Mouse (Mus musculus) CH12.LX (cell line): ENCODE measurements around the gene Acoxl. TPM values are rescaled to one million over a fixed set of nuclear protein-coding genes. Genes with fewer than 3 reads are reported as not detected.

ENCODE experiments used
- DNase-seq: peaks from one replicate; pipeline ENCODE4 v3.0.0-alpha.2; 2013; ENCODE audit errors: extremely low read depth
- H3K27ac ChIP-seq: 2 replicates; pipeline ENCODE4 v1.5.1; 2012; ENCODE audit warnings: low read depth, mild to moderate bottlenecking, control low read depth, moderate library complexity; ENCODE audit not compliant: insufficient read depth
- H3K27me3 ChIP-seq: replicated peaks from 2 replicates; pipeline ENCODE3; 2012; ENCODE audit warnings: inconsistent platforms
- H3K36me3 ChIP-seq, 2 experiments: replicated peaks in 1 of 2; 2 replicates each; pipeline versions ENCODE3 to v1.6.1; 2012; ENCODE audit warnings: inconsistent platforms in 1 of 2, low read length in 1 of 2, mild to moderate bottlenecking in 1 of 2, mixed read lengths in 1 of 2, moderate library complexity in 1 of 2; ENCODE audit not compliant: control insufficient read depth in 1 of 2, insufficient read depth in 1 of 2
- H3K4me1 ChIP-seq, 2 experiments: 2 replicates each; pipeline ENCODE4 v1.6.1; 2012; ENCODE audit warnings: inconsistent platforms in 1 of 2, moderate library complexity in 1 of 2; ENCODE audit not compliant: insufficient read depth in 2 of 2, control insufficient read depth in 1 of 2
- H3K4me2 ChIP-seq: 2 replicates; pipeline ENCODE4 v1.6.1; 2012; ENCODE audit warnings: low read depth, mild to moderate bottlenecking, control low read depth; ENCODE audit not compliant: poor library complexity, insufficient read depth, severe bottlenecking
- H3K4me3 ChIP-seq, 3 experiments: fragments of 150-350 bp in 1 of 3; sonication (generic) in 1 of 3; replicated peaks in 1 of 3; 2 replicates each; pipeline versions ENCODE3 to v1.5.1; 2011 to 2012; ENCODE audit warnings: low read depth in 2 of 3, low read length in 2 of 3, mild to moderate bottlenecking in 2 of 3, moderate library complexity in 2 of 3, control low read depth in 1 of 3, improper control_type of control experiment in 1 of 3, inconsistent platforms in 1 of 3, mixed read lengths in 1 of 3; ENCODE audit not compliant: poor library complexity in 1 of 3
- H3K79me2 ChIP-seq: replicated peaks from 2 replicates; pipeline ENCODE4 v1.6.1; 2012; ENCODE audit warnings: mild to moderate bottlenecking, moderate library complexity; ENCODE audit not compliant: control insufficient read depth, poor library complexity, insufficient read depth, severe bottlenecking; ENCODE audit errors: extremely low read depth
- H3K9ac ChIP-seq: 2 replicates; pipeline ENCODE4 v1.6.1; 2012; ENCODE audit warnings: low read depth, mild to moderate bottlenecking, control low read depth, moderate library complexity; ENCODE audit not compliant: insufficient read depth
- H3K9me3 ChIP-seq: replicated peaks from 2 replicates; pipeline ENCODE3; 2012; ENCODE audit warnings: low read length, inconsistent platforms, mixed read lengths
- BHLHE40 ChIP-seq: IDR thresholded peaks from 2 replicates; pipeline ENCODE4 v1.6.1; 2011; ENCODE audit warnings: mild to moderate bottlenecking, low read depth, low read length, improper control_type of control experiment
- CHD2 ChIP-seq: IDR thresholded peaks from 2 replicates; pipeline ENCODE4 v1.6.1; 2011; ENCODE audit warnings: low read length, improper control_type of control experiment
- E2F4 ChIP-seq: IDR thresholded peaks from 2 replicates; pipeline ENCODE4 v1.6.1; 2011; ENCODE audit warnings: low read depth, low read length, improper control_type of control experiment; ENCODE audit not compliant: insufficient replicate concordance
- ELF1 ChIP-seq: IDR thresholded peaks from 2 replicates; pipeline ENCODE4 v1.6.1; 2014; ENCODE audit warnings: low read depth, mild to moderate bottlenecking, inconsistent platforms, low read length, improper control_type of control experiment
- EP300 ChIP-seq: IDR thresholded peaks from 2 replicates; pipeline ENCODE4 v1.6.1; 2011; ENCODE audit warnings: low read length, improper control_type of control experiment
- ETS1 ChIP-seq: conservative IDR thresholded peaks from 2 replicates; pipeline ENCODE4 v1.6.1; 2012; ENCODE audit warnings: low read depth, mild to moderate bottlenecking, inconsistent platforms, low read length, improper control_type of control experiment, moderate library complexity
- GABPA ChIP-seq: IDR thresholded peaks from 2 replicates; pipeline ENCODE4 v1.6.1; 2012; ENCODE audit warnings: low read depth, low read length, improper control_type of control experiment, inconsistent platforms; ENCODE audit not compliant: insufficient replicate concordance
- IRF4 ChIP-seq: IDR thresholded peaks from 2 replicates; pipeline ENCODE4 v1.6.1; 2014; ENCODE audit warnings: low read depth, mild to moderate bottlenecking, inconsistent platforms, low read length, improper control_type of control experiment
- JUN ChIP-seq: IDR thresholded peaks from 2 replicates; pipeline ENCODE4 v1.6.1; 2011; ENCODE audit warnings: low read depth, mild to moderate bottlenecking, low read length, improper control_type of control experiment, moderate library complexity; ENCODE audit not compliant: insufficient read depth
- MAX ChIP-seq: IDR thresholded peaks from 2 replicates; pipeline ENCODE4 v1.6.1; 2011; ENCODE audit warnings: low read length, improper control_type of control experiment
- MEF2A ChIP-seq: IDR thresholded peaks from 2 replicates; pipeline ENCODE4 v1.6.1; 2014; ENCODE audit warnings: low read depth, mild to moderate bottlenecking, inconsistent platforms, low read length, improper control_type of control experiment, borderline replicate concordance
- MXI1 ChIP-seq: IDR thresholded peaks from 2 replicates; pipeline ENCODE4 v1.6.1; 2011; ENCODE audit warnings: mild to moderate bottlenecking, low read depth, low read length, improper control_type of control experiment
- MYC ChIP-seq: IDR thresholded peaks from 2 replicates; pipeline ENCODE4 v1.6.1; 2011; ENCODE audit warnings: low read depth, mild to moderate bottlenecking, improper control_type of control experiment, low read length
- NELFE ChIP-seq: IDR thresholded peaks from 2 replicates; pipeline ENCODE4 v1.6.1; 2011; ENCODE audit warnings: low read depth, low read length, improper control_type of control experiment
- RAD21 ChIP-seq: IDR thresholded peaks from 2 replicates; pipeline ENCODE4 v1.6.1; 2011; ENCODE audit warnings: low read depth, mild to moderate bottlenecking, low read length, improper control_type of control experiment, moderate library complexity
- SMC3 ChIP-seq: IDR thresholded peaks from 2 replicates; pipeline ENCODE4 v1.6.1; 2011; ENCODE audit warnings: low read depth, low read length, improper control_type of control experiment
- TCF12 ChIP-seq: IDR thresholded peaks from 2 replicates; pipeline ENCODE4 v1.6.1; 2014; ENCODE audit warnings: low read depth, mild to moderate bottlenecking, inconsistent platforms, low read length, improper control_type of control experiment
- USF1 ChIP-seq: IDR thresholded peaks from 2 replicates; pipeline ENCODE4 v1.6.1; 2014; ENCODE audit warnings: low read depth, mild to moderate bottlenecking, inconsistent platforms, low read length, improper control_type of control experiment
- USF2 ChIP-seq: conservative IDR thresholded peaks from 2 replicates; pipeline ENCODE4 v1.6.1; 2011; ENCODE audit warnings: low read depth, low read length, improper control_type of control experiment
- ZC3H11A ChIP-seq: IDR thresholded peaks from 2 replicates; pipeline ENCODE4 v1.6.1; 2012; ENCODE audit warnings: low read depth, mild to moderate bottlenecking, inconsistent platforms, low read length, improper control_type of control experiment
- ZKSCAN1 ChIP-seq: IDR thresholded peaks from 2 replicates; pipeline ENCODE4 v1.6.1; 2012; ENCODE audit warnings: low read depth, inconsistent platforms, low read length, improper control_type of control experiment, borderline replicate concordance
- ZNF384 ChIP-seq: IDR thresholded peaks from 2 replicates; pipeline ENCODE4 v1.6.1; 2012; ENCODE audit warnings: low read depth, low read length, improper control_type of control experiment, inconsistent platforms
- dilution Hi-C: fragments of 300-500 bp; cut with MboI; formaldehyde crosslinking; loops from 2 replicates; pipeline ENCODE4 v1.14.3; 2020; ENCODE audit warnings: low sequenced_read_pairs; ENCODE audit not compliant: extremely low pct_unique_long_range_greater_than_20kb, extremely low pct_ligation_motif_present
- in situ Hi-C: fragments of 300-500 bp; cut with MboI; formaldehyde crosslinking; loops from 3 replicates; pipeline ENCODE4 v1.14.3; 2019; ENCODE audit warnings: low sequenced_read_pairs, low pct_ligation_motif_present, low pct_unique_long_range_greater_than_20kb, mixed read lengths
- polyA plus RNA-seq: library from polyadenylated mRNA; unstranded; fragments of >175 nt; gene quantifications from 2 replicates; pipeline ENCODE4 v1.2.1, GENCODE M21; 2012; ENCODE audit warnings: low read depth; ENCODE audit not compliant: insufficient read length
- total RNA-seq, 2 experiments: library from RNA; depleted of rRNA; stranded (reverse); fragments of 300-350 nt in 1 of 2; fragments of >200 nt in 1 of 2; gene quantifications; 2 replicates each; pipeline ENCODE4 v1.2.3; 2012 to 2014

Gene Acoxl
- total and polyA plus RNA-seq, 3 experiments: 0.25 to 0.43 TPM; not detected in 1

- no peak for TF ChIP-seq ZKSCAN1
- no peak for TF ChIP-seq ZNF384
- TF ChIP-seq, all 38 proteins: peak for 0
Observed at GRCm38 (mm10) chr2:128152211-128152610, 313.5 kb downstream of the Acoxl start (continued).

- peaks cover 4% of the 10 kb centered on the region for H3K9me3 ChIP-seq
- H3K27ac ChIP-seq: peak overlapping the region; percentile 59
- peak overlapping the region in 1 of 3 experiments; percentile 9 for H3K4me3 ChIP-seq
- in situ Hi-C loops: no loop called here
- H3K4me1 ChIP-seq: peaks cover 42 to 81% of the 10 kb centered on the region in 2 experiments
- peak; percentile 84 for DNase-seq
- no peak overlapping the region for H3K9ac ChIP-seq
- dilution Hi-C loops: no loop called here
- no peaks in the 10 kb centered on the region for H3K27me3 ChIP-seq
- TF ChIP-seq USF1 (no peak), ZC3H11A (no peak), SMC3 (peak; percentile 3; the same call in 1 of the 2 replicates), BHLHE40 (peak; percentile 97), CHD2 (no peak), IRF4 (peak; percentile 38), MYC (peak; percentile 45; the same call in 1 of the 2 replicates), GABPA (no peak), JUN (no peak), ELF1 (0 out of 2 replicates have a peak, but pooled peaks have one; percentile 18), MEF2A (peak; percentile 41; the same call in 1 of the 2 replicates), RAD21 (peak; percentile 1; the same call in 1 of the 2 replicates), TCF12 (peak; percentile 94), MAX (peak; percentile 73), E2F4 (no peak), ETS1 (peak; percentile 93), NELFE (no peak), MXI1 (peak; percentile 43; the same call in 1 of the 2 replicates), ZNF384 (peak; percentile 91), EP300 (0 out of 2 replicates have a peak, but pooled peaks have one; percentile 53), USF2 (no peak)
- TF ChIP-seq, all 38 proteins: peak for 13
- Histone ChIP-seq H3K36me3 (peaks cover 9 to 84% of the 10 kb centered on the region in 2 experiments), H3K4me2 (peak overlapping the region; percentile 30; the same call in 1 of the 2 replicates), H3K79me2 (no peaks in the 10 kb centered on the region)
Observed at GRCm38 (mm10) chr2:128152845-128153550, 314.3 kb downstream of the Acoxl start.
